Mouse (Mus musculus): ENCODE measurements around the gene Mtif2.

Mtif2 gene

DNA sequence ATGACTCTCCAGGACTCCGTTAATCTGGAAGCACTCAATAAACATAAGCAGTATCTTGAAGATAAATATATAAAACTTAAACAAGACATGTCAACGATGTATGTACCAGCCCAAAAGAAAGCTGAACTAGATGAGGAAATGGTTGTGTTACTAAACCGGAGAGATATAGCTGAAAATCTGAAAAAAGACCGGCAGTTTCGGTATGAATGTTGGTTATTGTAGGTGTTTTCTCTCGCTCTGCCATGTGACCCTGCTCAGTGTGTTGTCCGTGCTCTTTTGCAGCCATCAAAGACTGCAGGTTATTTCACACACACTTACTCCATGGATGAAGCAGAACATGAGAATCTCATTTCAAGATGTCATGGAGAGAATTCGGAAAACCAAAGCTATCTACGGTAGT, 34.2 kb downstream of the Mtif2 start:
- DNase-seq = no peak

DNA sequence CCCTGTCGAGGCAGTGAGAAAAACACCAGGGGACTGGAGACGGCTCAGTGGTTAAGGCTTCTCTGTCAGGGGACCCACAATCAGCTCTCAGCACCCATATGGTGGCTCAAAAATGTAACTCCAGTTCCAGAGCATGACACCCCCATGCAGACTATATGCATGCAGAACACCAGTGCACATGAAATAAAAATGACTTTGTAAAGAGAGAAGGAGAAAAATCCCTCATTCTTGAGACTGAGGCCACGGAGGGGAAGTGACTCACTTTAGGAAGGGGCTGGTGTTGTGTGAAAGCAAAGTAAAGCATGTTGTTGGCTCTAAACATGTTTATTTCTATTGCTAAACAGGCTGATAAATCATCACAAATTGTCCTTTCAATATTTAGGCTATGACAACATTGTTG, 34.8 kb downstream of the Mtif2 start:
- DNase-seq = no peak

DNA sequence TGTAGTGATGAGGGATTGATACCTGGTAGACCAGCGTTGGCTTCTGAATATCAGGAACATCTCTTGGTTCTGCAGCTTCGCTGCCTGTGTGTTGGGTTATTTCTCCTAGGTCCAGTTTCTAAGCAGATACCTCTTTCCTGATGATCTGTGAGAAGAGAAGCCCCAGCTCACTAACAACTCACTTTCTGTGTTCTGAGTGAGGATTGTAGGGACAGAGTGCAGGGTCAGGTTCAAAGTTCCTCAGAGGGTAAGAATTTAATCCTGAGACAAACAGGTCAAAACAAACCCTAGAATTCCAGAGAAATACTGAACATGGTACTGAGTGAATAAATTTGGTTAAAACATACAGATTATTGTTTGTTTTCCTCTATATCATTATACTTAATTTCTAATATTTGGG, 37.2 kb downstream of the Mtif2 start:
- DNase-seq = no peak

GRCm38 (mm10) chr11:29571536-29571935, 45.3 kb downstream of the Mtif2 start:
- DNase-seq = no peak

DNA sequence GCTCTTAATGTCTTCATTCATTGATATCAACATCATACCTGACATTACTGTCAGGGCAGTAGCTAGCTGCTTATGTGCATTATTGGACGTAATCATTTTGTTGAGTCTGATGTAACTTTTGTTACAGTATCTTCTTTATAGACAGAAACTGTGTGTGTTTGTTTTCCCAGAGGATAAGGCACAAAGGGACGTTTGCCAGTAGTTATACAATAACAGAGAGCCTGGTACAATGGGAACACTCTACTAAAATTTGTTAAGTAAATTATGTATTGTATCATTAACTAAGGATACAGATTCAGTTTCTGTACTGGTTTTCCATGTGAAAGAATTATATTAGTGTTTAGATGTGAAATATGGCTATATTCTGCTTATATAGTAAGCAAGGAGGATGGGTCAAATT, 46.4 kb downstream of the Mtif2 start:
- no peak for DNase-seq

DNA sequence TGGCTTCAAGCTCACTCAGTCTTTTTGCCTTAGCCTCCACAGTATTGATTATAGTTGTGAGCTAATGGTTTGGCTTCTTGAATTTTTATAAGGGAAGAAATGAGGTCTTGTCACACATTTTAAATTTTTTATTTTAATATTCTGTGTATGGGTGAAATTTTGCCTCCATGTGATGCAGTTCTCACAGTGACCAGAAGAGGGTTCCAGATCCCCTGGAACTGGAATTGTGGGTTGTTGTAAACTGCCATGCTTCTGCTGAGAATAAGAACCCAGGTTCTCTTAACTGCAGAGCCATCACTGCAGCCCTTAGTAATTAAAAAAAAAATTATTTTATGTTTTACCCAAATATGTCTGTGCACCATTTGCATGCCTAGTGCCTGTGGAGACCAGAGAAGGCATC, 53.4 kb downstream of the Mtif2 start:
- DNase-seq = no peak

Measured in cerebellum, adult 11-12 months (tissue).